Mouse (Mus musculus) bone marrow macrophage, adult 2 months (primary cell): Measurements from ENCODE around the gene Aamdc. TPM values are rescaled to one million over a fixed set of nuclear protein-coding genes. Genes with fewer than 3 reads are reported as not detected.

Source experiments
- H3K27ac ChIP-seq: 2 replicates; pipeline ENCODE4 v1.5.1; 2012; ENCODE audit warnings: low read depth, low read length; ENCODE audit not compliant: insufficient read depth
- H3K4me1 ChIP-seq: 2 replicates; pipeline ENCODE4 v1.6.1; 2012; ENCODE audit warnings: low read length; ENCODE audit not compliant: control insufficient read depth, insufficient read depth
- H3K4me3 ChIP-seq: 2 replicates; pipeline ENCODE4 v1.5.1; 2012; ENCODE audit warnings: mild to moderate bottlenecking, low read length, moderate library complexity; ENCODE audit not compliant: insufficient read depth
- CTCF ChIP-seq: IDR thresholded peaks from 2 replicates; pipeline ENCODE4 v1.5.1; 2012; ENCODE audit warnings: low read depth, mild to moderate bottlenecking, low read length, moderate library complexity
- POLR2A ChIP-seq: IDR thresholded peaks from 2 replicates; pipeline ENCODE4 v1.6.1; 2012; ENCODE audit warnings: mild to moderate bottlenecking, low read depth, low read length, borderline replicate concordance
- polyA plus RNA-seq: library from polyadenylated mRNA; stranded (reverse); fragments of >200 nt; gene quantifications from 2 replicates; pipeline ENCODE4 v1.2.4, GENCODE M21; 2012; ENCODE audit not compliant: missing spikeins, insufficient read depth, insufficient read length

Aamdc gene
- 15.9 and 20.6 TPM in 2 replicates for polyA plus RNA-seq

- Histone ChIP-seq H3K4me1 (no peaks in the 10 kb centered on the region), H3K4me3 (peak within 1 kb of the TSS; percentile 84), H3K27ac (peak within 1 kb of the TSS; percentile 79)
- TF ChIP-seq POLR2A: 0 out of 2 replicates have a peak, but pooled peaks have one; percentile 37
- TF ChIP-seq CTCF: peak; percentile 36; the same call in 1 of the 2 replicates
These were observed at the start of gene Aamdc, which contains the start of gene Rsf1 for GRCm38 (mm10) chr7:97579067-97579975. Aamdc (minus strand) TSS chr7:97579497. Rsf1 (plus strand) TSS chr7:97579889.

GRCm38 (mm10) chr7:97623402-97623801 is 44.1 kb upstream of the Aamdc start:
- H3K4me1 ChIP-seq: no peaks in the 10 kb centered on the region; the same call in 1 of the 2 replicates
- no peak for TF ChIP-seq POLR2A
- no peak for TF ChIP-seq CTCF
- H3K4me3 ChIP-seq: no peak overlapping the region
- H3K27ac ChIP-seq: no peak overlapping the region

- TF ChIP-seq POLR2A (no peak), CTCF (no peak)
These were observed 43.4 kb upstream of the Aamdc start for GRCm38 (mm10) chr7:97622676-97623075.

GRCm38 (mm10) chr7:97621346-97621745 is 42.0 kb upstream of the Aamdc start:
- Histone ChIP-seq H3K4me3 (no peak overlapping the region), H3K27ac (no peak overlapping the region), H3K4me1 (no peaks in the 10 kb centered on the region)
- TF ChIP-seq CTCF (no peak), POLR2A (no peak)

More at GRCm38 (mm10) chr7:97622676-97623075, 43.4 kb upstream of the Aamdc start:
- no peak overlapping the region for H3K27ac ChIP-seq
- no peak overlapping the region for H3K4me3 ChIP-seq
- no peaks in the 10 kb centered on the region; the same call in 1 of the 2 replicates for H3K4me1 ChIP-seq

GRCm38 (mm10) chr7:97598548-97598947 is 19.3 kb upstream of the Aamdc start:
- Histone ChIP-seq H3K27ac (no peak overlapping the region), H3K4me1 (peaks cover 5% of the 10 kb centered on the region), H3K4me3 (no peak overlapping the region)
- TF ChIP-seq CTCF: no peak
- TF ChIP-seq POLR2A: no peak

- Histone ChIP-seq H3K4me1 (peaks cover 20% of the 10 kb centered on the region), H3K4me3 (no peak overlapping the region), H3K27ac (no peak overlapping the region)
- no peak for TF ChIP-seq POLR2A
- TF ChIP-seq CTCF: no peak
These were observed 14.2 kb upstream of the Aamdc start for GRCm38 (mm10) chr7:97593535-97593934.

DNA sequence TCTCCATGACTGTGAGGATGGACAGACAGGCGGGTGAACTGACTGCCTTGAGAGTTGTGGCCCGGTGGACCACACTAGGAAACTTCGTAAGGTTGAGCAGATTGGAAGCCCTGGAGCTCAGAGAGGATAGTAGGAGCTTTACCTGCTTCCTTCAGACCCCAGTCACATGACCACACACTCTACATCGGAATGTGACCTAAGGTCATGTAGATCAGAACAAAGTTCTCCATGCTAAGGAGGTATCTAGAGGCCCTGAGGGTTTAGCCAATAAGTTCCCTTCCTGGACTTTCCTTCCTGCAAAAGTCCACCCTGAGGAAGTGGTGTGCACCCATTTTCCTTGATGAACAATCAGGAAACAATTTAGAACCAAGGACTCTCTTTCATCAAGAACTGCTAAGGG is 13.1 kb upstream of the Aamdc start:
- peaks cover 21% of the 10 kb centered on the region for H3K4me1 ChIP-seq

DNA sequence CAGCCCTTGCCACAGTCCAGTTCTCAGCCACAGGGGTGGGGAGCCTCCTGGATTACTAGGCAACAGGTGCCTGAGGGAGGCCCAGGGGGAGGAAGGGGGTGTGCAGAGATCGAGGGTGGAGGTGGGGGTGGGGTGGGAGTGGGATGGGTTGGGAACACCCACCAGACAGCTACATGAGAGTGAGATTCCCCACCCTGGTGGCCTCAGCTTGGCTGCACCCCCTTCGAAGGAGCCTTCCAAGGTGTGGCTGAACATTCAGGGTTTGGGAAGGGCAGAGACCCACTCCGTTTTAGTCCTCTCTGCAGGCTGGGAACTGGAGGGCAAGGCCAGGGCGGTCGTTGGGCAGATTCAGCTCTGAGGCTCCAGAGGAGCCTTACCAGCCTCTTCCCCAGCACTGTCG is 12.0 kb upstream of the Aamdc start:
- Histone ChIP-seq H3K4me1 (peaks cover 21% of the 10 kb centered on the region), H3K4me3 (no peak overlapping the region), H3K27ac (no peak overlapping the region)
- TF ChIP-seq CTCF (no peak), POLR2A (no peak)

More for the DNA sequence above, 13.1 kb upstream of the Aamdc start:
- Histone ChIP-seq H3K27ac (no peak overlapping the region), H3K4me3 (no peak overlapping the region)
- TF ChIP-seq POLR2A (no peak), CTCF (no peak)

GRCm38 (mm10) chr7:97590488-97590887 is 11.2 kb upstream of the Aamdc start:
- Histone ChIP-seq H3K4me3 (no peak overlapping the region), H3K27ac (no peak overlapping the region), H3K4me1 (peaks cover 23% of the 10 kb centered on the region)
- TF ChIP-seq POLR2A (no peak), CTCF (no peak)

- H3K27ac ChIP-seq: no peak overlapping the region
- peaks cover 23% of the 10 kb centered on the region for H3K4me1 ChIP-seq
- no peak for TF ChIP-seq POLR2A
- no peak for TF ChIP-seq CTCF
- no peak overlapping the region for H3K4me3 ChIP-seq
These were observed 9.2 kb upstream of the Aamdc start for GRCm38 (mm10) chr7:97588506-97588905.
